Mouse (Mus musculus): ENCODE data around the gene Vmn1r183.

GRCm38 (mm10) chr7:24110839-24111238 lies 57.8 kb downstream of the Vmn1r183 start:
- TF ChIP-seq CTCF (IDR thresholded peaks at IDR 0.05; ENCODE audit: borderline replicate concordance, insufficient read depth, low read length) (no peak), POLR2A (IDR thresholded peaks at IDR 0.05; ENCODE audit: low read depth, low read length) (no peak)

Data from embryonic fibroblast, embryonic 13.5 days (primary cell).